Mouse (Mus musculus) lung, adult 2 months (tissue): ENCODE results near the gene G6pc3.

ENCODE experiments used
- CTCF ChIP-seq: fragments of 200-500 bp; IDR thresholded peaks from 2 replicates; pipeline ENCODE4 v1.5.1; 2011; ENCODE audit warnings: mild to moderate bottlenecking, low read length, control low read depth; ENCODE audit not compliant: insufficient read depth
- POLR2A ChIP-seq: fragments of 200-500 bp; IDR thresholded peaks from 2 replicates; pipeline ENCODE4 v1.6.1; 2011; ENCODE audit warnings: low read depth, mild to moderate bottlenecking, control low read depth, low read length, borderline replicate concordance; ENCODE audit errors: extremely low read depth

- TF ChIP-seq CTCF (no peak), POLR2A (no peak)
These were observed 20.7 kb upstream of the G6pc3 start for GRCm38 (mm10) chr11:102168689-102169088.
